Mouse (Mus musculus): ENCODE results near the gene Fgfr2. TPM values are rescaled to one million over a fixed set of nuclear protein-coding genes. Genes with fewer than 3 reads are reported as not detected.

Fgfr2 gene
- polyA plus RNA-seq, 1 experiment from 2014 or later = 24.1 TPM

GRCm38 (mm10) chr7:132697258-132697796 is 425.8 kb downstream of the Fgfr2 start:
- H3K9me3 ChIP-seq (ENCODE audit: control insufficient read depth, low read length) = no peaks in the 10 kb centered on the region
- no peaks in the 10 kb centered on the region for H3K36me3 ChIP-seq (ENCODE audit: control insufficient read depth, insufficient read depth, low read length)
- H3K9ac ChIP-seq (ENCODE audit: low read depth, low read length) = no peak overlapping the region
- no peaks in the 10 kb centered on the region for H3K4me1 ChIP-seq (ENCODE audit: control insufficient read depth, insufficient read depth, low read depth, low read length)
- no peaks in the 10 kb centered on the region for H3K27me3 ChIP-seq (replicated peaks; ENCODE audit: control insufficient read depth, insufficient read depth, low read length)
- ATAC-seq = no peak
- no peak overlapping the region for H3K4me3 ChIP-seq (ENCODE audit: low read length)
- WGBS = 70% methylated on average over 8 of the region's 8 CpGs
- no peak overlapping the region for H3K4me2 ChIP-seq (ENCODE audit: low read length)
- H3K27ac ChIP-seq (ENCODE audit: low read depth, low read length) = no peak overlapping the region

GRCm38 (mm10) chr7:132693561-132693960 is 429.6 kb downstream of the Fgfr2 start:
- Histone ChIP-seq H3K4me1 (ENCODE audit: control insufficient read depth, insufficient read depth, low read depth, low read length) (peaks cover under 1% of the 10 kb centered on the region; the same call in 1 of the 2 replicates), H3K27me3 (replicated peaks; ENCODE audit: control insufficient read depth, insufficient read depth, low read length) (no peaks in the 10 kb centered on the region), H3K4me3 (ENCODE audit: low read length) (no peak overlapping the region), H3K4me2 (ENCODE audit: low read length) (no peak overlapping the region), H3K36me3 (ENCODE audit: control insufficient read depth, insufficient read depth, low read length) (no peaks in the 10 kb centered on the region), H3K27ac (ENCODE audit: low read depth, low read length) (no peak overlapping the region), H3K9ac (ENCODE audit: low read depth, low read length) (no peak overlapping the region), H3K9me3 (ENCODE audit: control insufficient read depth, low read length) (no peaks in the 10 kb centered on the region)
- WGBS = 92% methylated on average over 2 of the region's 2 CpGs
- ATAC-seq = no peak

- Histone ChIP-seq H3K4me3 (ENCODE audit: low read length) (no peak overlapping the region), H3K9me3 (ENCODE audit: control insufficient read depth, low read length) (no peaks in the 10 kb centered on the region), H3K4me1 (ENCODE audit: control insufficient read depth, insufficient read depth, low read depth, low read length) (peaks cover 4% of the 10 kb centered on the region; the same call in 1 of the 2 replicates), H3K27me3 (replicated peaks; ENCODE audit: control insufficient read depth, insufficient read depth, low read length) (no peaks in the 10 kb centered on the region), H3K4me2 (ENCODE audit: low read length) (no peak overlapping the region), H3K27ac (ENCODE audit: low read depth, low read length) (no peak overlapping the region), H3K9ac (ENCODE audit: low read depth, low read length) (no peak overlapping the region), H3K36me3 (ENCODE audit: control insufficient read depth, insufficient read depth, low read length) (no peaks in the 10 kb centered on the region)
- ATAC-seq = peak; percentile 83
- 65% methylated on average over 9 of the region's 9 CpGs for WGBS
These were observed 430.4 kb downstream of the Fgfr2 start for GRCm38 (mm10) chr7:132692719-132693118.

- Histone ChIP-seq H3K9ac (ENCODE audit: low read depth, low read length) (no peak overlapping the region), H3K4me2 (ENCODE audit: low read length) (no peak overlapping the region), H3K27me3 (replicated peaks; ENCODE audit: control insufficient read depth, insufficient read depth, low read length) (no peaks in the 10 kb centered on the region), H3K36me3 (ENCODE audit: control insufficient read depth, insufficient read depth, low read length) (no peaks in the 10 kb centered on the region), H3K4me1 (ENCODE audit: control insufficient read depth, insufficient read depth, low read depth, low read length) (peaks cover 4% of the 10 kb centered on the region; the same call in 1 of the 2 replicates), H3K9me3 (ENCODE audit: control insufficient read depth, low read length) (no peaks in the 10 kb centered on the region), H3K27ac (ENCODE audit: low read depth, low read length) (no peak overlapping the region), H3K4me3 (ENCODE audit: low read length) (no peak overlapping the region)
- 89% methylated on average over 14 of the region's 14 CpGs for WGBS
- ATAC-seq = no peak
These were observed 432.3 kb downstream of the Fgfr2 start for GRCm38 (mm10) chr7:132690716-132691472.

GRCm38 (mm10) chr7:132689722-132690121 is 433.4 kb downstream of the Fgfr2 start:
- Histone ChIP-seq H3K27ac (ENCODE audit: low read depth, low read length) (no peak overlapping the region; the same call in 1 of the 2 replicates), H3K4me2 (ENCODE audit: low read length) (no peak overlapping the region), H3K27me3 (replicated peaks; ENCODE audit: control insufficient read depth, insufficient read depth, low read length) (no peaks in the 10 kb centered on the region), H3K9me3 (ENCODE audit: control insufficient read depth, low read length) (no peaks in the 10 kb centered on the region), H3K36me3 (ENCODE audit: control insufficient read depth, insufficient read depth, low read length) (no peaks in the 10 kb centered on the region), H3K4me1 (ENCODE audit: control insufficient read depth, insufficient read depth, low read depth, low read length) (peaks cover 4% of the 10 kb centered on the region; the same call in 1 of the 2 replicates), H3K4me3 (ENCODE audit: low read length) (no peak overlapping the region), H3K9ac (ENCODE audit: low read depth, low read length) (no peak overlapping the region)
- no peak for ATAC-seq
- WGBS = 83% methylated on average over 5 of the region's 5 CpGs

GRCm38 (mm10) chr7:132688721-132689120 is 434.4 kb downstream of the Fgfr2 start:
- Histone ChIP-seq H3K9ac (ENCODE audit: low read depth, low read length) (no peak overlapping the region; the same call in 1 of the 2 replicates), H3K27ac (ENCODE audit: low read depth, low read length) (peak overlapping the region; percentile 29; the same call in 1 of the 2 replicates)
- ATAC-seq = peak; percentile 81

GRCm38 (mm10) chr7:132687897-132688296 is 435.3 kb downstream of the Fgfr2 start:
- ATAC-seq = no peak
- Histone ChIP-seq H3K4me2 (ENCODE audit: low read length) (no peak overlapping the region), H3K27ac (ENCODE audit: low read depth, low read length) (no peak overlapping the region), H3K4me3 (ENCODE audit: low read length) (no peak overlapping the region), H3K36me3 (ENCODE audit: control insufficient read depth, insufficient read depth, low read length) (no peaks in the 10 kb centered on the region), H3K9ac (ENCODE audit: low read depth, low read length) (no peak overlapping the region), H3K27me3 (replicated peaks; ENCODE audit: control insufficient read depth, insufficient read depth, low read length) (no peaks in the 10 kb centered on the region), H3K9me3 (ENCODE audit: control insufficient read depth, low read length) (no peaks in the 10 kb centered on the region), H3K4me1 (ENCODE audit: control insufficient read depth, insufficient read depth, low read depth, low read length) (peaks cover 4% of the 10 kb centered on the region; the same call in 1 of the 2 replicates)
- 56% methylated on average over 2 of the region's 2 CpGs for WGBS

More at GRCm38 (mm10) chr7:132688721-132689120, 434.4 kb downstream of the Fgfr2 start:
- Histone ChIP-seq H3K4me1 (ENCODE audit: control insufficient read depth, insufficient read depth, low read depth, low read length) (peaks cover 4% of the 10 kb centered on the region; the same call in 1 of the 2 replicates), H3K4me3 (ENCODE audit: low read length) (no peak overlapping the region), H3K9me3 (ENCODE audit: control insufficient read depth, low read length) (no peaks in the 10 kb centered on the region), H3K36me3 (ENCODE audit: control insufficient read depth, insufficient read depth, low read length) (no peaks in the 10 kb centered on the region), H3K4me2 (ENCODE audit: low read length) (no peak overlapping the region), H3K27me3 (replicated peaks; ENCODE audit: control insufficient read depth, insufficient read depth, low read length) (no peaks in the 10 kb centered on the region)
- WGBS = 42% methylated on average over 5 of the region's 5 CpGs

- H3K9me3 ChIP-seq (ENCODE audit: control insufficient read depth, low read length) = no peaks in the 10 kb centered on the region
These were observed 436.6 kb downstream of the Fgfr2 start for GRCm38 (mm10) chr7:132686515-132686914.

GRCm38 (mm10) chr7:132683923-132684322 is 439.2 kb downstream of the Fgfr2 start:
- no peaks in the 10 kb centered on the region for H3K36me3 ChIP-seq (ENCODE audit: control insufficient read depth, insufficient read depth, low read length)
- H3K4me2 ChIP-seq (ENCODE audit: low read length) = no peak overlapping the region
- ATAC-seq = no peak
- no peak overlapping the region for H3K27ac ChIP-seq (ENCODE audit: low read depth, low read length)
- H3K9ac ChIP-seq (ENCODE audit: low read depth, low read length) = no peak overlapping the region
- H3K9me3 ChIP-seq (ENCODE audit: control insufficient read depth, low read length) = no peaks in the 10 kb centered on the region
- no peaks in the 10 kb centered on the region for H3K27me3 ChIP-seq (replicated peaks; ENCODE audit: control insufficient read depth, insufficient read depth, low read length)
- WGBS = 83% methylated on average over 4 of the region's 4 CpGs
- H3K4me1 ChIP-seq (ENCODE audit: control insufficient read depth, insufficient read depth, low read depth, low read length) = peaks cover 4% of the 10 kb centered on the region; the same call in 1 of the 2 replicates
- no peak overlapping the region for H3K4me3 ChIP-seq (ENCODE audit: low read length)

More at GRCm38 (mm10) chr7:132686515-132686914, 436.6 kb downstream of the Fgfr2 start:
- WGBS = 94% methylated on average over 3 of the region's 3 CpGs
- no peaks in the 10 kb centered on the region for H3K27me3 ChIP-seq (replicated peaks; ENCODE audit: control insufficient read depth, insufficient read depth, low read length)
- no peak overlapping the region for H3K27ac ChIP-seq (ENCODE audit: low read depth, low read length)
- H3K4me3 ChIP-seq (ENCODE audit: low read length) = no peak overlapping the region
- H3K9ac ChIP-seq (ENCODE audit: low read depth, low read length) = no peak overlapping the region
- H3K4me2 ChIP-seq (ENCODE audit: low read length) = no peak overlapping the region
- no peaks in the 10 kb centered on the region for H3K36me3 ChIP-seq (ENCODE audit: control insufficient read depth, insufficient read depth, low read length)
- ATAC-seq = no peak
- H3K4me1 ChIP-seq (ENCODE audit: control insufficient read depth, insufficient read depth, low read depth, low read length) = peaks cover 4% of the 10 kb centered on the region; the same call in 1 of the 2 replicates
